In genomic region chr19:47864721-47865120, GRCm38 (mm10) we compare ENCODE assay signal across 9 mouse cellular contexts. TPM values are rescaled to one million over a fixed set of nuclear protein-coding genes. Genes with fewer than 3 reads are reported as not detected.
A peak's percentile ranks its signal among the peaks of the same experiment; 100 is the strongest.
DNase-seq lines count a peak whose midpoint lies in the region; ATAC-seq and TF ChIP-seq lines count a peak whose summit lies in the region.
"Had no signal": no experiment of that assay in that cellular context is flagged by ENCODE, and none has a peak within 500 bp of the region (broad histone marks: within the 10 kb centered on the region; RNA-seq: fewer than 3 reads in every experiment).

No protein-coding gene starts in this region.

- H3K9me3 ChIP-seq in neural tube, embryonic 11.5 days (ENCODE audit: control insufficient read depth, low read length): no peaks in the 10 kb centered on the region
- H3K9me3 ChIP-seq in liver, embryonic 12.5 days (replicated peaks): no peaks in the 10 kb centered on the region
- no peaks in the 10 kb centered on the region for H3K9me3 ChIP-seq in stomach, embryonic 16.5 days (replicated peaks; ENCODE audit: control insufficient read depth, low read length)

- whole genome bisulfite sequencing in neural tube, embryonic 11.5 days: 83% methylated on average over 7 of the region's 7 CpGs
- WGBS in liver, embryonic 12.5 days (ENCODE audit: insufficient replicate concordance): 81% methylated on average over 7 of the region's 7 CpGs
- 79% methylated on average over 7 of the region's 7 CpGs for WGBS in stomach, embryonic 16.5 days

- peak overlapping the region; percentile 72 for H3K4me2 ChIP-seq in neural tube, embryonic 11.5 days (ENCODE audit: low read depth)
- peak overlapping the region; percentile 82 for H3K4me2 ChIP-seq in liver, embryonic 12.5 days
- peak overlapping the region; percentile 88 for H3K4me2 ChIP-seq in stomach, embryonic 16.5 days (ENCODE audit: low read depth, low read length)

- peak overlapping the region; percentile 92; the same call in 1 of the 2 replicates for H3K27ac ChIP-seq in gastrocnemius, adult 2 months
- no peak overlapping the region for H3K27ac ChIP-seq in neural tube, embryonic 11.5 days (ENCODE audit: low read depth, low read length)
- H3K27ac ChIP-seq in liver, embryonic 12.5 days: no peak overlapping the region
- no peak overlapping the region for H3K27ac ChIP-seq in stomach, embryonic 16.5 days (ENCODE audit: low read length)

- no peak for DNase-seq in gastrocnemius, adult 2 months
- DNase-seq in gastrocnemius, postnatal 25 days: no peak
- peak; percentile 6 for DNase-seq in neural tube, embryonic 11.5 days (ENCODE audit: low spot score)
- no peak for DNase-seq in neural tube, embryonic 10.5 days (ENCODE audit: extremely low spot score, low spot score)
- DNase-seq in adrenal gland, postnatal 25 days: no peak
- no peak for DNase-seq in left cerebral cortex, postnatal 25 days (ENCODE audit: low spot score in 2 of 2)

- TF ChIP-seq CTCF in gastrocnemius, adult 2 months (IDR thresholded peaks at IDR 0.05): no peak

- no peaks in the 10 kb centered on the region for H3K36me3 ChIP-seq in neural tube, embryonic 11.5 days (ENCODE audit: control insufficient read depth, insufficient read depth, low read length)
- H3K36me3 ChIP-seq in liver, embryonic 12.5 days: peaks cover 32% of the 10 kb centered on the region
- H3K36me3 ChIP-seq in stomach, embryonic 16.5 days (ENCODE audit: control insufficient read depth, insufficient read depth, low read length): no peaks in the 10 kb centered on the region

- no peaks in the 10 kb centered on the region for H3K27me3 ChIP-seq in neural tube, embryonic 11.5 days (ENCODE audit: control insufficient read depth, insufficient read depth, low read length)
- H3K27me3 ChIP-seq in liver, embryonic 12.5 days (replicated peaks): peaks cover 6% of the 10 kb centered on the region
- H3K27me3 ChIP-seq in stomach, embryonic 16.5 days (ENCODE audit: control insufficient read depth, insufficient read depth, low read length): no peaks in the 10 kb centered on the region

- peak overlapping the region; percentile 91 for H3K4me3 ChIP-seq in gastrocnemius, adult 2 months
- peak overlapping the region; percentile 60 for H3K4me3 ChIP-seq in neural tube, embryonic 11.5 days (ENCODE audit: low read depth, low read length)
- H3K4me3 ChIP-seq in liver, embryonic 12.5 days: peak overlapping the region; percentile 72
- H3K4me3 ChIP-seq in stomach, embryonic 16.5 days (replicated peaks; ENCODE audit: low read length): peak overlapping the region; percentile 70

- ATAC-seq in neural tube, embryonic 11.5 days (ENCODE audit: insufficient read depth, low FRiP score, low TSS enrichment): no peak
- ATAC-seq in liver, embryonic 12.5 days: no peak
- ATAC-seq in stomach, embryonic 16.5 days (ENCODE audit: insufficient read depth, low FRiP score): no peak

- H3K9ac ChIP-seq in neural tube, embryonic 11.5 days (ENCODE audit: low read length): no peak overlapping the region
- peak overlapping the region; percentile 65; the same call in 1 of the 2 replicates for H3K9ac ChIP-seq in liver, embryonic 12.5 days
- no peak overlapping the region for H3K9ac ChIP-seq in stomach, embryonic 16.5 days (ENCODE audit: low read length)

- intact Hi-C loops in gastrocnemius, adult 2 months (cut with DNase I): no loop called here
- intact Hi-C loops in left cerebral cortex, postnatal 25 days (cut with DNase I): no loop called here

- H3K4me1 ChIP-seq in neural tube, embryonic 11.5 days (ENCODE audit: control insufficient read depth, insufficient read depth, low read length): no peaks in the 10 kb centered on the region
- peaks cover 11% of the 10 kb centered on the region for H3K4me1 ChIP-seq in liver, embryonic 12.5 days
- peaks cover 3% of the 10 kb centered on the region; the same call in 1 of the 2 replicates for H3K4me1 ChIP-seq in stomach, embryonic 16.5 days (ENCODE audit: control insufficient read depth, insufficient read depth, low read length)

RNA-seq across cellular contexts. Expression of gene Gsto2, which starts 0.6 kb away (rescaled TPM):
- under 1 TPM; 0.51 to 0.73 TPM for total RNA-seq in gastrocnemius, adult 2 months (2021)
- total RNA-seq in gastrocnemius, postnatal 25 days (2021): under 1 TPM; 0.23 to 0.38 TPM
- polyA plus RNA-seq in neural tube, embryonic 11.5 days (2014; fragmentation: Nextera tagmentation; extraction: Ambion mirVana): 0.99 and 1.3 TPM in 2 replicates
- polyA plus RNA-seq in liver, embryonic 12.5 days (2016; fragmentation: Nextera tagmentation; extraction: Ambion mirVana): 0.29 and 0.31 TPM in 2 replicates
- polyA plus RNA-seq in stomach, embryonic 16.5 days (2015; fragmentation: Nextera tagmentation; extraction: Ambion mirVana): 2.0 and 2.6 TPM in 2 replicates
- 1.4 and 2.9 TPM in 2 replicates for total RNA-seq in adrenal gland, postnatal 25 days (2021)
- total RNA-seq in left cerebral cortex, postnatal 25 days (2021): 1 to 10 TPM; 1.6 to 1.7 TPM

RNA-seq across cellular contexts. Expression of gene Gsto1, which starts 10.0 kb away (rescaled TPM):
- total RNA-seq in gastrocnemius, adult 2 months (2021): 10 to 100 TPM; 43.7 to 70.1 TPM
- 10 to 100 TPM; 45.3 to 52.3 TPM for total RNA-seq in gastrocnemius, postnatal 25 days (2021)
- 130 and 136 TPM in 2 replicates for polyA plus RNA-seq in neural tube, embryonic 11.5 days (2014; fragmentation: Nextera tagmentation; extraction: Ambion mirVana)
- polyA plus RNA-seq in liver, embryonic 12.5 days (2016; fragmentation: Nextera tagmentation; extraction: Ambion mirVana): 119 and 123 TPM in 2 replicates
- 2,215 and 3,106 TPM in 2 replicates for polyA plus RNA-seq in stomach, embryonic 16.5 days (2015; fragmentation: Nextera tagmentation; extraction: Ambion mirVana)
- total RNA-seq in adrenal gland, postnatal 25 days (2021): 143 and 204 TPM in 2 replicates
- total RNA-seq in left cerebral cortex, postnatal 25 days (2021): 10 to 100 TPM; 51.7 to 52.6 TPM

RNA-seq across cellular contexts. Expression of gene Cfap43, which starts 54.4 kb away (rescaled TPM):
- total RNA-seq in gastrocnemius, adult 2 months (2021): under 1 TPM in 1 of 2 experiments, not detected in 1; 0.11 TPM
- not detected for total RNA-seq in gastrocnemius, postnatal 25 days (2021)
- polyA plus RNA-seq in neural tube, embryonic 11.5 days (2014; fragmentation: Nextera tagmentation; extraction: Ambion mirVana): 0.09 and 0.19 TPM in 2 replicates
- polyA plus RNA-seq in liver, embryonic 12.5 days (2016; fragmentation: Nextera tagmentation; extraction: Ambion mirVana): 0.04 TPM in 1 of 2 replicates, not detected in the other
- polyA plus RNA-seq in stomach, embryonic 16.5 days (2015; fragmentation: Nextera tagmentation; extraction: Ambion mirVana): 1.1 TPM in 2 replicates
- total RNA-seq in adrenal gland, postnatal 25 days (2021): not detected in 2 replicates
- under 1 TPM; 0.16 to 0.64 TPM for total RNA-seq in left cerebral cortex, postnatal 25 days (2021)
- polyA plus RNA-seq: large intestine, adult 2 months had no signal

RNA-seq across cellular contexts. Expression of gene Itprip, which starts 54.4 kb away (rescaled TPM):
- under 1 TPM; 0.75 to 0.99 TPM for total RNA-seq in gastrocnemius, adult 2 months (2021)
- total RNA-seq in gastrocnemius, postnatal 25 days (2021): under 1 TPM; 0.36 to 0.70 TPM
- 15.4 and 15.8 TPM in 2 replicates for polyA plus RNA-seq in neural tube, embryonic 11.5 days (2014; fragmentation: Nextera tagmentation; extraction: Ambion mirVana)
- 5.3 and 5.9 TPM in 2 replicates for polyA plus RNA-seq in liver, embryonic 12.5 days (2016; fragmentation: Nextera tagmentation; extraction: Ambion mirVana)
- 18.7 and 20.1 TPM in 2 replicates for polyA plus RNA-seq in stomach, embryonic 16.5 days (2015; fragmentation: Nextera tagmentation; extraction: Ambion mirVana)
- 11.8 and 17.0 TPM in 2 replicates for total RNA-seq in adrenal gland, postnatal 25 days (2021)
- total RNA-seq in left cerebral cortex, postnatal 25 days (2021): 1 to 10 TPM in 1 of 2 experiments, under 1 TPM in 1; 0.94 to 1.2 TPM
